Mouse (Mus musculus) left cerebral cortex, adult 18-20 months (tissue): ENCODE measurements around the gene Spag16. TPM values are rescaled to one million over a fixed set of nuclear protein-coding genes. Genes with fewer than 3 reads are reported as not detected.

Experiments
- DNase-seq, 2 experiments: peaks; one replicate each; pipeline ENCODE4 v3.0.0; 2021 to 2022; ENCODE audit warnings: low spot score in 2 of 2, mixed read lengths in 1 of 2
- total RNA-seq, 2 experiments: library from RNA; stranded (reverse); gene quantifications; 2 replicates each; pipeline ENCODE4 v1.2.3; 2021

Gene Spag16
- total RNA-seq, 2 experiments from 2014 or later: 0.73 to 1.5 TPM

DNA sequence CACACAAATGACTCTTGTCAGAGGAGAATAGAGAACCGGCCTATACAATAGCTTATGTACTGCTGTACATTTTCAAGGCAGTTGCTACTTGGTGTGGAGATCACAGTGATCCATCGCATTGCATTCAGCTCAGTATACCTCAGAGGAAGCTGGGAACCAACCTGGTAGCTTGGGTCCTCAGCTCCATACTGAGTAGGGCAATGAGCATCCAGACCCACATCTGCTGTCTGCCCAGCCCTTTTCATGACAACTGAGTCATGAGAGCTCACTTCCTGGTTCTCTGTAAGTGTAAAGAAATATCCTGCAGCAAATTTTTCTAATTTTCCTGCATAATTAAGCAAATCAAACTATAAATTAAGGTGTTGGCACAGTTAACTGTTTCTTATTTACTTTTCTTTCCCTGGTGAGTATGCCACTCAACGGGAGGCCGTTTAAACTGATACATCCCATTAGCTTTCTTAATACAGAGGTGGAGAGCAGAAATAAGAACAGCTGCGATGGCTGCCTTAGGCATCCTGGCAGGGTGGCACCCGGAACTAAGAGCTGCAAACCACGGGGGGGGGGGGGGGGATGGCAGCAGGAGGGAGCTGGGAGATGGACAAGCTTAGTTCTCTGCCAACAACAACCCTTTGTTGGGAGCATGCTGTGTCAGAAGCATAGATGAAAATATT lies 255.6 kb downstream of the Spag16 start:
- DNase-seq: no peak

DNA sequence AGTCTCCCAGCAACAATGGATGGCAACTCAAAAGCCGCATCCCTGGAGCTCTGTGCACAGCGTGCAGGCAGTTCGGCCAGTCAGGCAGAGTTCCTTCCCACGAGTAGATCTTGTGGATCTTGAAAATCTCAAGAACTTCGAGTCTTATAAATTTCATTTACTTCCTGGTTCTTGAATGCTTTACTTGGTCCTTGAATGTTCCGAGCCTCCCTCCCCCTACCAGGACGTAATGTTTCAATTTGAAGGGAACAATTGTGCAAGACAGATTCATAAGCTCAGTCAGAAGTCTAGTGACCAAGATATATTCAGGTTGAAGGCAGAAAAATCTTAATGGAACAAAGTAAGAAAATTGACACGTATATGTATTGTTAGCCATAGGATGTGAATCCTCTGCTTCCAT lies 277.9 kb downstream of the Spag16 start:
- DNase-seq: no peak

DNA sequence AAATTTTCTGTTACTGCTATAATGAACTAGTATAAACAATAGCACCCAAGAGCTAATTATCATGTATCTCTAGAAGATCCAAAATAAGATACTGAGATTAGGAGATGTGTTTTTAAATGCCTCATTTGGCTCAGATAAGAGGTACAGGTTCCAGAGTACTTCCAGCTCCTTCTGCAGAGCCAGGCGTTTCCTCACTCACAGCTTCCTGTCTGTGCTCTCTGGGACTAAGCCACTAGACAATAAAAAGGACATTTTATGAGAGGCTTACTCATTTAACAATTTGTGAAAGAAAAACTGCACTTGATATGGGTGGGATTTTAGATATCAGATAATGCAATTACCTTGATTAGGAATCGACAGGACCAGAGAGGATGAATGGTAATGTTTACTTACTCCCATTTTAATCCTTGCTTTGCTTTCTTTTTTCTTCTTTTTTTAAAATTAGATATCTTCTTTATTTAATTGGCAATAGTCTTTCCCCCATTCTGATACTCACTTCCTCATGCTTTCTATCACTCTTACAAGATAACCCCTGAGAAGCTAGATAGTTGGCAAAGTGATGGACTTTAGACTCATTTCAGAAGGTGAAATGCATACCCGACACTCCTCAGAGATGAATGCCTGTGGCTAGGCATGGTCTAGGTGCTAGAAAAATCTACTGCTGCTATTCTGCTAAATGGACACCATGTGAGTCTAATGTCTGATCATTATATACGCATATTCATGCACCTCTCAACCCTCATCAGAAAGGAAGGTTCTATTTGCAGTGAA lies 289.6 kb downstream of the Spag16 start:
- no peak for DNase-seq

DNA sequence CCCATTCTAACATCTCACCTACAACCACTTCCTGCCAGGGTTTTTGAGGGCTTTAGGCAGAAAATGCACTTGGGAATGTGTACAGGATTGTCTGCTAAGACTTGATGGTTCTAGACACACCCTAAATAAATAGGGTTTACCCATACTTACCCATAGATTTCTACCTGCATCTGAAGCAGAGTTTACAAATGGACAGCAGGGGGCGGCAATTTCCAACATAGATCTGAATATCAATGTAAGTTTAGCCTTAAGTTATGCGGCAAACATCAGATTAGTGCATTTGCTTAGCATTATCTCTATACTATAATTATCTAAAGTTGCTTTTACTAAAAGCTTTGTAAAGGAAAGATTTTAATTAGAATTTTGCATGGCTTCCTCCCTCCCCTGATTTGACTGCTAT lies 301.3 kb downstream of the Spag16 start:
- peak; percentile 12 to 30 for DNase-seq

DNA sequence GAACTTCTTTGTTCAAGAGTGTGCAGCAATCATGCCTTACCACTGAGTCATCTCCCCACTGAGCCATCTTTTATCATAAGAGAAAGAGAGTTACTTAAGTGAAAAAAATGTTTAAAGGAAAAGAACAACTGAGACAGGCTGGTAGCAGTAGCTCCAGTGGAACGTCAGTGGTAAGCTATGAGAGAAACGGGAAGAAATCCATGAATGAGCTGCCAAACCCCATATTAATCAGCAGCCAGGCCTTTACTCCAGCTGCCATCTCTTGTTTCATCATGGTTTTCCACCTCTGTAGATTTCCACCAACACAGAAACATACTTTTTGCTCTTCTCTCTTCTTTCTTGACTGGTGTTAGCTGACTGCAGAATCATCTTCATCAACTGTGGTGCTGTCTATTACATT lies 308.8 kb downstream of the Spag16 start:
- DNase-seq: no peak

DNA sequence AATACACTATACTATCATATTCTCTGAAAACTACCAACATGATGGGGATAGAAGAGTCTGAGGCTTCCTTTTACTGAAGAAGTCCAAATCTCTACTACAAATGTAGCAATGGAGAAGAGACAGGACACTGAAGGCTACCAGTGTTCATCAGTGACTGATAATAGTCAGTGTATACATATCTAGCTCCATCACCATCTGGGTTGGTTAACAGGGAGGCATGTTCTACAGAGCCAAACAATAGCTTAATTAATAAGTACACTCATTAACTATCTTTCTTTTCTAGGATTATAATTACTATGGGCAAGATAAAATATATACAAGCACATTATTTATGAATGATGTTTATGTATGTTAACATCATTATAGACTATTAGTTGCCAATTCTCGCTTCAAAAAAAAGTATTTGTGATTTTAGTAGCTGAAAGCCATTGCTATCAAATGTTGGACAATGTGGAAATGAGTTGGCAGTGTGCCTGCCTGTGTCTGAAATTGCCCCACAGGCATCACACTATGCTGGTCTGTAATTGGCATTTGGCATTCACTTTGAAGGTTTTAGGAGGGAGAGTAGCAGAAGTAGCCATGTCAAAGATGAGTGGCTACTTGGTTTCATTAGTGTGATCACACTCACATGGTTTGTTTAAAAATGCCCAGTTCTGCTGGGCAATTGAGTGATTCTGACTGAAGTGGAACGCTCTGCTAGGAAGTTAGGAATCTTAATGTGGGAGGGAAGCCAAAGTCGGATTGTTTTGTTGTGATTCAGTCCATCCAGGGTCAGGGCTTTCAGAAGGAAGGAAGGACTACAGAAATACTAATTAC lies 338.8 kb downstream of the Spag16 start:
- no peak for DNase-seq

DNA sequence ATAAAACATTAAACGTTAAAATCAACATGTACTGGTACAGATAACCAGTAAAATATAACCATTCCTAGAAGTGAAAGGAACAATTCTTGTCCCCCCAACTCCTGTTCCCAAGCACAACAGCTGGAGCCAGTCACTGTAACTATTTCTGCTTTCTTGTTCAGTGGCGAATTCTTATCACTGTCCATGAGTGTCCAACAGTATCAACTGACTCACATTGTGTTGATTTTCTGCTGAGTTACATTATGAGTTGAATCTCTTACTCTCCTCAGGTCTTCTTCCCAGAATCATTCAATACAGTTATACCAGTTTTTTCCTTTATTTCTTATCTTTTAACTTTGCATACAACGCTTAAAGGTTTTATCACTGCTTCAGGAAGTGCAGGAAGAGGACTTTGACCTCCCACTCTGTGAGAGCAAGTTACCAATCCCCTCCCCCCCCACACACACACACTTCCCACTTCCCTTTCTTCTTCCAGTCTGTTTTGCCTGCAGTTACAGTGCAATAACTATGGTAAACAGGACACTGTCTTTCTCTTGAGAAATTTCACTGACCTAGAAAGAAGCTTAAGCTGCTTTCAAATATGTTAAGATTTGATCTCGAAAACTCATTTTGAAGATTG lies 353.5 kb downstream of the Spag16 start:
- no peak for DNase-seq

DNA sequence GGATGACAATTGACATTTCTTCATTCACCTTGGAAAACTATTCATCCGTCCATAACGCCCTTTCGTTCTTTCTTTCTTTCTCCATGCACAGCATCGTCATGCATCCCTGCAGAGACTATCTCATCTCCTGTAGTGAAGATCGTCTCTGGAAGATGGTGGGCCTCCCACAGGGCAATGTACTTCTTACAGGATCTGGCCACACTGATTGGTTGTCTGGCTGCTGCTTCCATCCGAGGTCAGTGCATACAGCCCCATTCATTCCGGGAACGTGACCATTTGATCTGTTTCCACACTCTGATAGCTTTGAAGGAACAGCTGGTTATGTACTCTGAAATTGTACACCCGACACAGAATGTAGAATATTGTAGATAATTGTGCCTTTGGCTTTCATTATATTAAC lies 438.0 kb downstream of the Spag16 start:
- no peak for DNase-seq

DNA sequence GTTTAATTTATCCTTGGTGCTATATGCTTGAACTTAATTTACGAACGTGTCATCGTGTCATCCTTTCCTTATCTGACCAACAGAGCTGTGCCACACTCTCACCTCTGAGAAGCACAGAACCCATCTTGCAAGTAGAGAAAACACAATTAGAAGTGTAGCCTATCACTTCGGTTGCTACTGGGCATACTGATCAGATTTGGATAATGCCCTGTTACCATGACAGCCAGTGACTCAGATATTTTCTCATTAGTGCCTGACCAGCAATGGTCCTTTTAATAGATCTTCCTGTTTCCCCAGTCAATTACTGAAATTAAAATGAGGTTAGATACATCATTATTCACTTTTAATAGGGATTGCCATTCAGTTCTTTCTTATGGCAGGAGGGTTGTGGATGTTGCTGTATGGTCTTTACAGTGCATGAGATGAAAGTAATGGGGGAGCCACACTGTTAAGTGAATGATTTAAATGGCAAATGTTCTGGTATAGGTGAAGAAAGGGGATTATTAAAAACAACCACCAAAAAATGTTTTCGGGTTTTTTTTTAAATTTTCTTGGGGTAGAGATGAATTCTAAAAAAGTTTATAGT lies 439.2 kb downstream of the Spag16 start:
- DNase-seq: no peak

DNA sequence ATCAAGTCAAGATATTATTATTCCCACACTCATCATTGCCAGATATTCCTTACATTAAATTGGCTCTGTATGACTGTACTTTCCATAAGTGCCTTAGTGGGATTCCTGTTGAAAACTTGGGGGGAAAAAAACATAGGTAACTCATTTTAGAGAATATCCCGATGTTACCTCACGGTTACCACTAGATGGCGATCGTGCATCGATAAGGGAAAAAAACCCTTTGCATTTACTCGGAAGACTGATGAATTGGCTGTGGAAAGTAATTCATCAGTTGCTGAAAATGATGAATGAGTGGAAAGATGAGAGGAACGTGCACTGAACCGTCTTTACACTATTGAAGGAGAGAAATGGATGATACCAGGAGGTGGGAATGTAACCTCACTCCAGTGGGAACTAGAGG lies 443.4 kb downstream of the Spag16 start:
- peak; percentile 22 to 46 for DNase-seq

DNA sequence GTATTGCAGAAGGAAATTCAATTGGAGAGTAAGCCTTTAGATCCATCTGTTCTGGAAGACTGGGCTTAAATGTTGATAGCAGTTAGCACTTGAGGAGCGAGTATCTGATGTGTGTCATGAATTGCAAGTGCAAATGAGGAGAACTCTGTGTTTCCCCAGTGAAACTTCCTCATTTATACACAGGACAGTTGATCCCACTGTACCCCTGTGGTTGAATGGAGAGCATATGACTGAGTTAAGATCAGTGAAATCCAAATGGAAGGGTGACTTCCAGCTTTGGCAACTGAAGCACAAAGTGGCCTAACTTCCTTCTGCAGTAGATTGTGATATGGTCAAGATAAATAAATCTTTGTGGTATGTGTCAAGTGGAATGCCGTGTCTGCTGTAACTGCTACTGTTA lies 446.0 kb downstream of the Spag16 start:
- no peak for DNase-seq

DNA sequence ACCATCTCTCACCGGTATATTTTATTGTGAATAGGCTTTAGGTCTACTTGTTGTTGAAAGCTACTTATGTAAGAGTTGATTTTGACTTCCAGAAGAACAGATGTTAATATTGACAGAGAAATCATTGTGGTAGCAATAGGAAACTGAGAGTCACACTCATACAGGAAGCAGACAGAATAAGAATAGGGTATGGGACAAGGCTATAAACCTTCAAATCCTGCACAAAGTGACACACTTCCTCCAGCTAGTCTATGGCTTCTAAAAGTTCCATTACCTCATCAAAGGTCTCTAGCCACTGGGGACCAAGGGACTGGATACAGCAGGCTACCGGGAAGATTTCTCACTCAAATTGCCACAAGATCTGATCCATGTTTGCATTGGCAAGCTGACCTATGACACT lies 452.5 kb downstream of the Spag16 start:
- no peak for DNase-seq

DNA sequence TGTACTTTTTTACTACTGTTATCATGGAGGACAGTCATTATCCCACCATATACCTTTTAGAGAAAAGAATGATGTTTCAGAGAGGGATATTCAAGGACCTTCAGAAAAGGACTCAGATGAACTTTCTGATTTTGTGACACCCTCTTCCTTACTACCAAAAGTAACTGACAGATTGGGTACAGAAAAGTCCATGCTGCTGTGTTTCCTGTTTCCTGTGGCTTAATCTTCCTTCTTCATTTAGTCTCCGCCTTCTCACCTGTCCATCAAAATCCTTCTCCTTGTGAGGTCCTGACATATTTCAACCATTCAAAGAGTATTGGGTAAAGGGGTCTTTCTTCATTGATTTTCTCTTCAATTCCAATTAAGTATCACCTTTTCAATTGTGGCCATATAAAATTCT lies 456.6 kb downstream of the Spag16 start:
- DNase-seq: no peak

DNA sequence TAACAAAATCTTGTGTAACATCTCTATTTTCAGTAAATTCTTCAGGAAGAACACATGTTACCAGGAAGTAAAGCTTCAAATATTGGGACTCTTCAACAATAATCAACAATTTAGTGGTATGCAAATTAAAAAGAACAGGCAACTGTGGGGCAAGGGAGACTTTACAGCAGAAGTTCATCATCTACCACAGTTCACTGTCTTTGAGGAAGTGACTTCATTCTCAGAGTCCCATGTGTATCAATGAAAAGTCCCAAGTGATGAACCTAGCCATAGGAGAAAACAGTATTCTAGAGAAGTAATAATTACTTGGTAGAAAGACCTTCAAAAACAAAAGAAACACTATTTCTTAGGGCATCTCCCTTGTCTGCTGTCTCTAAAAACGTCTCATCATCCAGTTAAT lies 457.4 kb downstream of the Spag16 start:
- DNase-seq: no peak

DNA sequence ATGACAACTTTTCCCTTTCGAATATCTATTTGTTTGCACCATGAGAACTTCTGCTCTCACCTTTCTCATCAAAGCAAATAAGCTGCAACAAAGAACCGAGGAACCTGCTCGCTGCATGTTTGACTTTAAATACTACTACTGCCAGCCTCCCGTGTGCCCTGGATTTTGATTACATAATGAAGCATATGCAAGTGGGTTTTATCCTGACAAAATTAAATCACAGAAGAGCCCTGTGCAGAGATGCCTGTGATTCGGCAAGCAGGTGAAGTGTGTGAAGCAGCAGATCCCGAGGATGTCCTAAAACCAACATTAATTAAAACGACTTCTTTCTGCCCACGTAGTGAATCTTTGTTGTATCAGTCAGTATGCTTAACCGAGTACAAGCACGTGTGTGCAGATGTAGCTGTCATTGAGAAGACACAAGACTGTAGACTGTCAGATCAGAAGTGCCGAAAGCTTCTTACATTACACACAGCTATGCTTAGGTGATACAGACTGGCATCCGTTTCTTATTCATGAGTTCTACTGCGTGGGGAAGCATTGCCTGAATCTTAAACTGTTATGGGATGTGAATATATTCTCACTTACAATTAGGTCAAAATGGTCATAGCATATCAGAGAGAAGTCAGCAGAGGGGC lies 489.5 kb downstream of the Spag16 start:
- peak in 1 of 2 experiments; percentile 3 for DNase-seq

DNA sequence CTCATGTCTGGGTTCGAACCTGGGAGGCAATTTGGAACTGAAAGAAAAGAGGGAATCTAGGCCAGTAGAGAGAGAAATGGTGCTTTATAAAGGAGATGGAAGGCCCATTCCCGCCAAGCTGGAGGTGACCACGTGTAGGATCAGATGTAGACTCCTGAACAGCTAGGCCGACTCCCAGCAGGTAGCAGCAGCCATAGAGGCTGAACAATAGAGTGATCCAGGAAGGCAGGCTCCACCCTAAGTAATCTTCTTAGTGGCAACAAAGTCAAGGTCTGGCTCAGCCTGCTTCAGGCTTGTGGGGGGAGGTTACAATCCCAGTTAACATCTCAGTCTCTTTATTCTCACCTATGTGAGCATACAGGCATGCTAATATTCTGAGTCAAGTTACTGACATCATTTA lies 494.2 kb downstream of the Spag16 start:
- DNase-seq: no peak

DNA sequence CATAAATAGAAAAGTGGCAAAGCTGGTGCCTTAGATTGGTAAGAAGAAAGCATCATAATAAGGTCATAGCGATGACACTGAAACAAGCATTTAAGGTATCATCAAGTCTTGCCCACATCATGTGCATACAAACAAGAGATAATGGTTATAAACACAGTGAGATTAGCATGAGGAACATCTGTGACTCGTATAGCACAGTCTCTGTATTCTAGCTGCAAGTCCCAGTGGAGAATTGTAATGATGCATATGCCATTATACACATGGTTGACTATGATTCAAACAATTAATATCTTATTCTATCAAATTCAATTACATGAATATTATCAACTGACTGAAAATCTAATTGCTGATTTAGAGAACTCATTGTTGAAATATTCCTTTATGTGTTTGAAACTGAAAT lies 519.4 kb downstream of the Spag16 start:
- no peak for DNase-seq

DNA sequence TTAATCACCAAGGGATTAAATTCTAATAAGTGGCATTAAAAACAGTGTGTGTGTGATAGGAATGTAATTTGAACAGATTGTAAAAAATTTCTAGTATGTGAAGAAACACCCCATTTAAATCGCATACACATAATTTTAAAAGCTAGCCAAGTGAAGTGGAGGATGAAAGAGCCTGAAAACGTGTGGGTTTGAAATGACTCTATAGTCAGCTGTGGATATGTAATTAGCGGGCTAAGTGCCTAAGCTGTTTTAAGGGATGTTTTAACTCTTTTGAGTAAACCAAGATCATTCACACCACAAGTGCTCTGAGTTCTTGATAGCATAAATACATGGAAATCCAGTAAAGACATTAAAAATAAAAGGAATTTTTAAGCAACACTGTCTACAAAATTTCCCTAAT lies 524.6 kb downstream of the Spag16 start:
- no peak for DNase-seq

DNA sequence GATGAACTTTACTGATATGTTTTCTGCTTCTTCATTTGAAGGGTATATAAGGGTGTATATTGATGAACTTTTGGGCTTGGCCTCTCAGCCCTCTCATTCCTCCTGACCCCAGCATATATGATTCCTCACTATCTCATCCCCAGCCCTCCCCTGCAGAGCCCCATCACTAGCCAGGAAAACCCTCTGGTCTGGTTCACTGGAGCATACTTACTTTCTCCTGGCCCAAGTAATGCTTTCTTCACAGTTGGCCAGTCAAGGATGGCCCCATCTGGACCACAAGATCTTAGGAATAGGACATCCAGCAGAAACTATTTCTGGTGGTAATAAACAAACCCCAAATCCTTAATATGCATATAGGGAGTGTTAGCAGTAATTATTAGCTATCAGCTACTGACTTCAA lies 527.2 kb downstream of the Spag16 start:
- no peak for DNase-seq

DNA sequence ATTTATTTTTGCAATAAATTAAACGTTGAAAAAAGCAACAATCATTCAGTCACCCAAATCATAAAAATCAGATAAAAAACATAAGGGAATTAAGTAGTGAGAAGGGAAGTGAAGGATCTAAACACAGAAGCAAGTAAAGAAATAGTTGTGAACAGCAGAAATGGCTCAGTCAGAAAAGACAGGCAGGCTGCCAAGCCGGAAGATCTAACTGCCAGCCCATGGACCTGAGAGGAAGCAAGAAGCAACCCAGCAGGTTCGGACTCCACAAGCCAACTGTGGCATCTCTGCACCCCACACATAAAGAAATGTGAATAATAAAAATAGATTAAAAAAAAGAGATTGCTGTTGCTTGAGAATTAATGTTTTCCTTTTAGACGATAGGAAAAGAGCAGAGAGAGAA lies 545.0 kb downstream of the Spag16 start:
- peak in 1 of 2 experiments; percentile 10 for DNase-seq

DNA sequence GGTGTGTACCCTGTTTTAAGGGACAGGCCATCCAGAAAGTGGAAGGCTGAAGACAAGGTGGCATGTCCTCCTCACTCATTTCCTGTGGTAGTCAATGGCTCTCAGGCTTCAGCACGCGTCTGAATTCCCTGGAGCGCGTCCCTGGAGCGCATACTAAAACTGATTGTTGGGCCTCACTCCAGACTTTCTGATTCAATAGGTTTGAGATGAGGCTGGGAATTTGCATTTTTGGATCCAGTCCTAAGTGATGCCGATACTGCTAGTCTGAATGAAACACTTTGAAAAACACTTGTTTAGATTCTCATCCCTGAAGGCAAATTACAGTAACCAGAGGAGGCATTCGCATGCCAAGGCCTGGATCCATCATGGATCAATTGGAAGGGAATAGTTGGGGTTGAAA lies 553.3 kb downstream of the Spag16 start:
- no peak for DNase-seq
